ENCODE assay signal across 7 mouse cellular contexts in genomic region chr17:26582297-26582696, GRCm38 (mm10). TPM values are rescaled to one million over a fixed set of nuclear protein-coding genes. Genes with fewer than 3 reads are reported as not detected.
DNase-seq lines count a peak whose midpoint lies in the region; ATAC-seq lines count a peak whose summit lies in the region.

No protein-coding gene starts in this region.

- no peaks in the 10 kb centered on the region for H3K27me3 ChIP-seq in neural tube, embryonic 15.5 days (replicated peaks)

- H3K9ac ChIP-seq in neural tube, embryonic 15.5 days (replicated peaks): no peak overlapping the region

- DNase-seq in neural tube, embryonic 10.5 days (ENCODE audit: extremely low spot score, low spot score): no peak
- peak; percentile 83 for DNase-seq in fibroblast of lung, adult 2 months (ENCODE audit: low read depth)
- DNase-seq in kidney, adult 8-10 months: peak; percentile 74 to 76
- no peak for DNase-seq in spleen, adult 18-20 months
- DNase-seq in thymus, postnatal 10 days (ENCODE audit: low spot score in 2 of 2): no peak
- DNase-seq in cerebellum, adult 11-12 months: no peak

- WGBS in neural tube, embryonic 15.5 days: 64% methylated on average over 5 of the region's 5 CpGs

- H3K4me1 ChIP-seq in neural tube, embryonic 15.5 days: peaks cover 35% of the 10 kb centered on the region

- 0 out of 2 replicates have a peak overlapping the region, but pooled peaks have one; percentile 23 for H3K27ac ChIP-seq in neural tube, embryonic 15.5 days (replicated peaks)

- H3K4me3 ChIP-seq in neural tube, embryonic 15.5 days (replicated peaks): no peak overlapping the region

- no peak for ATAC-seq in neural tube, embryonic 15.5 days (ENCODE audit: low FRiP score)

- no peaks in the 10 kb centered on the region for H3K9me3 ChIP-seq in neural tube, embryonic 15.5 days (replicated peaks)

- H3K36me3 ChIP-seq in neural tube, embryonic 15.5 days: peaks cover 11% of the 10 kb centered on the region

- no peak overlapping the region for H3K4me2 ChIP-seq in neural tube, embryonic 15.5 days

RNA-seq across cellular contexts. Expression of gene Dusp1, which starts 20.4 kb away (rescaled TPM):
- polyA plus RNA-seq in neural tube, embryonic 15.5 days (2015; fragmentation: Nextera tagmentation; extraction: Ambion mirVana): 25.0 and 25.8 TPM in 2 replicates

RNA-seq across cellular contexts. Expression of gene Ergic1, which starts 21.0 kb away (rescaled TPM):
- 89.7 and 101 TPM in 2 replicates for polyA plus RNA-seq in neural tube, embryonic 15.5 days (2015; fragmentation: Nextera tagmentation; extraction: Ambion mirVana)

Comparison
In these comparisons a context has a peak if more than half of its experiments do, and no peak if none do; other contexts are left out.
1. DNase-seq: peak in fibroblast of lung, adult 2 months (single experiment) and kidney, adult 8-10 months (2 of 2); none in neural tube, embryonic 10.5 days (single experiment), spleen, adult 18-20 months (0 of 2), thymus, postnatal 10 days (0 of 2) and cerebellum, adult 11-12 months (single experiment).